Mouse (Mus musculus): Measurements from ENCODE around the gene Matn1.

Matn1 gene

GRCm38 (mm10) chr4:130944112-130944511 is at the start of gene Matn1:
TSS of gene Matn1 (plus strand) at chr4:130944385.
- DNase-seq (ENCODE audit: low read depth, low spot score): no peak

DNA sequence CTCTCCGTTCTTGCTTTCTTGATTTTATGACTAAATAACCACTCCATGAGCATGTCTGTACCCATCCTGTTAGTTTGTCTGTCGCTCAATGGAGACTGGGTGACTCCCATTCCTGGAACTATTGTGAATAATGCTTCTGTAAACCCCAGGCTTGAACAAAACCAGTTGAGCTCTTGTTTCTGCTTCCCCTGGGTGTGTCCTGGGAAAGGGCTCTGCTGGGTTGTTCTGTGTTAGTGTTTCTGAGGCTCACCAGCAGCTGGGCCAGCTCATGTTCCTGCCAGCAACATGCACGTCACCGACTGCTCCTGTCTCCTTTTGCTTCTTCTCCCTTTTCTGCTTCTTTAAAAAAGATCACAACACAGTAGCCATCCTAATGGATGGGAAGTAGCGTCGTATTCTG is 48.5 kb upstream of the Matn1 start:
- DNase-seq (ENCODE audit: low read depth, low spot score): no peak

DNA sequence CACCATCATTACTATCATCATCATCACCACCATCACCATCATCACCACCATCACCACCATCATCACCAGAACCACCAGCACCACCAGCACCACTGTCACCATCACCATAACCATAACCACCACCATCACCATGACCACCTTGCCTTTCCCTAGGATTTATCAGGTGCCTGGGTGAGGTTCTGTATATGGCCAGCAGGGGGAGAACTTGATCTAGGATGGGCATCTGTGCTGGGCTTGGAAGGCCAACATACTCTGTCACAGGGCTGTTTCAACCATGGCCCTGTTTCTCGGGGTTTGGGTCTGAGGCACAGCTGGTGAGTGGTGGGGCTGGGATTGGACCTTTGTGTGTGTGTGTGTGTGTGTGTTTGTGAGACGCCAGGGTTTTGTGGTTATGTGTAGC is 47.8 kb upstream of the Matn1 start:
- DNase-seq (ENCODE audit: low read depth, low spot score): no peak

GRCm38 (mm10) chr4:130899383-130899781 is 44.8 kb upstream of the Matn1 start:
- DNase-seq (ENCODE audit: low read depth, low spot score): no peak

DNA sequence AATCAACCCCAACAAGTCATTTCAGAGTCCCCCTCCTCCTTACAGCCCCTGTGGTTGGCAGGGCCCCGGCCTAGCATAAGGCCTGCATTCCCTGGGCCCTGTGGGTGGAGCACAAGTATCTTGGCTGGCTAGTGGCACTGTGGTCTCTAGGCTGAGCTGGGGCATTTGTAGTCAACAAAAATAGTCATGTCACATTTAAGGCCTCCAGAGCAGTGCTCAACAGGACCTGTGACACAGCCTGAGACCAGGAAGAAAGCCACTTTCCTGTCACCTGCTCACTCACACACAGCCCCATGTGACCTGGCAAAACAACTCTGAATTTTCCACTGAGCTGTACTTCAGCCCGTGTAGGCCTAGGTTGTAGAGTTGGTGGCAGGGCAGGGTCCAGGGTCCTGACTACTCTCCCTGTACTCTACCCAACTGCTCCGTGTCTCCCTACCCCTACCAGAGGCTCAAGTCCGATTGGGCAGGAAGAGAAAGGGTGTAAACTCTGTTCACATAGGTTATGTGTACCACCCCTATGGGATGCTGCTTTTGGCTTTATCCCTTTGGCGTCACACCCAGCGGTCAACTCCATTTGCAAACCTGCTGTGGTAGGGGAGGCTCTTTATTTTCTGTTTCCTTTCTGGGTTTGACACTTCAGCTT is 44.3 kb upstream of the Matn1 start:
- no peak for DNase-seq (ENCODE audit: low read depth, low spot score)

- DNase-seq (ENCODE audit: low read depth, low spot score): no peak
Measured at GRCm38 (mm10) chr4:130900746-130901145, 43.4 kb upstream of the Matn1 start.

DNA sequence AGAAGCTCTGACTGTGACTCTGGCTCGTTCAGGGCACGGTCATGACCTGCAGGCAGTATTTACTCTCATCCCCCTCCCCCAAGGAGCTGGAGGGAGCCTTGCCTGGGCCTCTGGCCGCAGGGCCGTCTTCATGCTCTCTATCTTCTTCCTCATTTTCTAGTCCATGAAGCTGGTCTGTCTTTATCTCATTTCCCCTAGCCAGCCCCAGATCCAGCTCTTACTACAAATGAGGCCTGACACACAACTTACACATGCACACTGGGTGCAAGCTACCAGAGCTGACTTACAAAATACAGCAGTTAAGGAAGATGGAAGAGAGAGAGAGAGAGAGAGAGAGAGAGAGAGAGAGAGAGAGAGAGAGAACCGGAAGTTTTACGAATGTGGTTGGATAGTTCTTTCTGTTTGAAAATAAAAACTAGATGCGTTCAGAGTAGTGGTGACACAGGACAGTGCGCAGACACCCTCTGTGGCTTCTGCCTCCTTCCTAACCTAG is 41.9 kb upstream of the Matn1 start:
- no peak for DNase-seq (ENCODE audit: low read depth, low spot score)

- DNase-seq (ENCODE audit: low read depth, low spot score): no peak
Measured at GRCm38 (mm10) chr4:130905025-130905424, 39.2 kb upstream of the Matn1 start.

- no peak for DNase-seq (ENCODE audit: low read depth, low spot score)
Measured at GRCm38 (mm10) chr4:130905882-130906281, 38.3 kb upstream of the Matn1 start.

GRCm38 (mm10) chr4:130906296-130906695 is 37.9 kb upstream of the Matn1 start:
- peak; percentile 49 for DNase-seq (ENCODE audit: low read depth, low spot score)

DNA sequence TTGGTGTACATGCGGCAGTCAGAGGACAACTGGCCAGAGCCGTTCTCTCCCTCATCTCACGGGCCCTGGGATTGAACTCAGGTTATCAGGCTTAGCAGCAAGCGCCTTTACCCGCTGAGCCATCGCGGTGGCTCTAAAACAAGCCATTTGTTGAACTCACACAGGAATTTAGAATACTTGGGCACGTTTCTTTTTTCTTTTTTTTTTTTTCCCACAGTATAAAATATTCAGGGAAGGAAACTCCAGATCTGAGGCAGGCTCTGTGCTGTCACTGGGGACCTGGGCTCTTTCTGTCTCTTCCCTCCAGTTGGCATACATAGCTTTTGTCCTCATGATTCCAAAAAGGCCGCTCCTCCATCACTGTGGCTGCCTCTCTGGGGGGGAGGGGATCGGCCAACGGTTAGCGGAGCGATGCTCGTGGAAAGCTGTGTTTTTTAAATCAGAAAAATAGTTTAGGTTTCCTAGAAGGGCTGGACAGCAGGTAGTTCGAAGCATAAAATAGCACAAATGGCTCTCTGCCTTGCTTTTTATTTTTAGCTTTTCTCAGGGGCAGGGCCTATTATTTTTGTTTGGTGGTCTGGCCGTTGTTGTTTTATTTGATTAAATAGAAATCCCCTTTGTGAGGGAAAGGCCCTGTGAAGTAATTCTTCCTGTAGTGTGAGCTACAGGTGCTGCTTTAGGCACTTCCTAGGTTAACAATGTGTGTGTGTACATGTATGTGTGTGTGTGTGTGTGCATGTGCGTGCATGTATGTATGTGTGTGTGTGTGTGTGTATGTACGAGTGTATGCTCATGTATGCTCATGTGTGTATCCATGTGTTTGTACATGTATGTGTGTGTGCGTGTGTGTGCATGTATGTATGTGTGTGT is 36.8 kb upstream of the Matn1 start:
- DNase-seq (ENCODE audit: low read depth, low spot score): no peak

DNA sequence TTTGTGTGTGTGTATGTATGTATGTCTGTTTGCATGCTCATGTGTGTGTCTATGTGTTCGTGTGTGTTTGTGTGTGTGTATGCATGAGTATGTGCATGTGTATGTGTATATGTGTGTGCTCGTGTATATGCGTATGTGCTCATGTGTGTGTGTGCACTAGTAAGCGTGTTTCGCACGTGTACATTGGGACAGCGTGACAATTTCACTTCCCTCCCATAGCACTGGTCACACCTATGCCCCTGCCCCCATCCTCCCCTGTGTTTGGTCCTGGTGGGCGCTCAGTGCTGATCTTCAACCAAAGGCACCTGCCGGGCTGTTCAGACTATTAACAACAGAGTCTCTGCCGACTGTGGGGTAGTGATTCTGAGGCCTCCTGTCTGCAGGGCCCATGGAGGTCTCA is 36.1 kb upstream of the Matn1 start:
- no peak for DNase-seq (ENCODE audit: low read depth, low spot score)

DNA sequence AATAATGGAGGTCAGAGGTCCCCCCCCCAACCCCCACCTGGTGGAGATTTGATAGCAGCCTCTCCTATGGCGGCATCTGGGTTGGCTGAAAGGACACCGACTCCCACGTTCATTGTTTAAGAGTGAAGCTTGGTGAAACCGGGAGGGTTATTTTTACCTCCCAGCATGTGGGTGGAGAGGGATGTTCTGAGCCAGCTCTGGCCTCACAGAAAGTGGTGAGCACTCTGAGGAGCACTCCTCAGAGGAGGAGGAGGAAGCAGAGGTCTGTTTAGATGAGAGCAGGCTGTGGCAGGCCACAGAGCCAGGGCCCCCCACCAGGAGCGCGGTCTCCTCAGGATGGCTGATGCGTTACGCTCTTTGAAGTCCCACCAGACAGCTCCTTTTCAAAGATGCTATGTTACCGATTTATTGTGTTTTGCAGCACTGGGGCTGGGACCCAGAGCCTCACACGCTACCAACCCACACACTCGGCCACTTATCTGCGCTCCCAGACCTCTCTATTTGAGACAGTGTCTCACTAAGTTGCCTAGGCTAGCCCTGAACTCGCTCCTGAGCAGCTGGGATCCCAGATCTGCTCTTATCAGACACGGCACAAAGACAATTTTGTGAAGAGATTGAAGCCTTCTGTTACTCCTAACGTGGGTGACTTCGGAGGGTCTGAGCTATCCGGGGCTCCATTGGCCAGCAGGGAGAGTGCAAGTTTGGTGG is 34.9 kb upstream of the Matn1 start:
- DNase-seq (ENCODE audit: low read depth, low spot score): peak; percentile 88

GRCm38 (mm10) chr4:130910666-130911065 is 33.5 kb upstream of the Matn1 start:
- no peak for DNase-seq (ENCODE audit: low read depth, low spot score)

GRCm38 (mm10) chr4:130912626-130913025 is 31.6 kb upstream of the Matn1 start:
- DNase-seq (ENCODE audit: low read depth, low spot score): no peak

DNA sequence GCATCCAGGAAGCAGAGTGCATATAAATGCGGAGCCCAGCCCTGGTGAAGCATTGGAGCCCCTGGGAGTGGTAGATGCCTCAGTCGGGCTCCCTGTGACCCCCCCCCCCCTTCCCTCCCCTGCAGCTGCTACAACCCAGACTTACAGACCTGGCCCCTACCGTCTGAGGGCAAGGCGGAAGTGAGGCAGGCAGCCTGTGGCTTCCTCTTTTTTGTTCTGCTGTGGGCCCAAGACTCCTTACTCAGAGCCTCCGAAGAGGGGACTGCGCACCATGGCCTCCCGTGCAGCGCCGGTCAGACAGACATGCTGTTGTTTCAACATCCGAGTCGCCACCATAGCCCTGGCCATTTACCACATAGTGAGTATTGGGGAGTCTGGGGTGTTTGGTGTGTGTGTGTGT is 31.1 kb upstream of the Matn1 start, which contains the start of gene Laptm5:
Gene Laptm5, plus strand, starts transcription at position 49 of the 400 bp plus-strand sequence.
- peak; percentile 29 for DNase-seq (ENCODE audit: low read depth, low spot score)

GRCm38 (mm10) chr4:130913511-130913910 is 30.7 kb upstream of the Matn1 start:
- DNase-seq (ENCODE audit: low read depth, low spot score): no peak

GRCm38 (mm10) chr4:130914011-130914410 is 30.2 kb upstream of the Matn1 start:
- DNase-seq (ENCODE audit: low read depth, low spot score): peak; percentile 46

- no peak for DNase-seq (ENCODE audit: low read depth, low spot score)
Measured at GRCm38 (mm10) chr4:130914527-130914926, 29.7 kb upstream of the Matn1 start.

DNA sequence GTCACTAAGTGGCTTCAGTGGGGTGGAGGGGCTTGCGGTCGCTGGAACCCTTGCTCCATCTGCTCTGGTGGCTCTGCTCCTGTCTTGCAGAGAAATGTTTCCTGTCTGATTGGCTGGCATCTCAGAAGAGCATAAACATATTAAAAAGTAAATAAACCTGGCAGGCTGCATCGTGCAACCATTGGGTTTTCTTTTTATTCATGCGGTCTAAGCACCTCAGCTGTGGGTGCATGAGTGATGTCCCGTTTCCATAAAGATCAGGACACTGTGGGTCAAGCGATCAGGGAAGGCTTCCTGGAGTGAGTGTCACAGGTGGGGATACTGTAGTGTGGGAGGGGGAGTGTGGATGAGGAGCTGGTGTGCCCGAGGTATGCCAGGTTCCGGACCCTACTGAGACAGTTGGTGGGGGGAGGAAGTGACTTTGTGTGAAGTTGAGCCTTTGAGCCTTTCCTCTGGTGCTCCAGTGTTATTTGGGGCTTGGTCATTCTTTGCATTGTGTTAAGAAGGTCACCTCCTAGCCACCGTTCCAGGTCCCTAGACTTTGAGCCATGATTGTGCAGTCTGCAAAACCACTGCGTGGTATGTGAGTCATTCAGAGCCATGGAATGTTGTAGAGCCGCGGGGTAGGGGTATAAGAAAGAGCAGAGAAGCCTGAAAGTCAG is 29.0 kb upstream of the Matn1 start:
- DNase-seq (ENCODE audit: low read depth, low spot score): no peak

GRCm38 (mm10) chr4:130915668-130916035 is 28.5 kb upstream of the Matn1 start:
- no peak for DNase-seq (ENCODE audit: low read depth, low spot score)

DNA sequence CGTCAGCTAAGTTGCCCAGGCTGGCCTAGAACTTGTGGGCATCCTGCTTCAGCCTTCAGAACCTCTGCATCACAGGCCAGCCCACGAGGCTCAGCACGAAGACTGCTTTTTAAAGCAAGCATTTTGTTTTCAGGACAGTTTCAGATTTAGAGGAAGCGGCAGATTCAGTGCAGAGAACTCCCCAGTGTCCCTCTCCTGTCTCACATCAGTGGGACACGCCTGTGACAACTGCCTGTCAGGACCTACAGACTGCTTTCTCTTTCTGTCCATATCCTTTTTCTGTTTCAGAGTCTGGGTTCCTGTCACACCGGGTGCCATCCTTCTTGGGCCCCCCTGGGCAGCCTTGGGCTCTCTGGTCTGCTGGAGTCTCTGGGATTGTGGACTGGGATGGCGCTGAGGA is 27.5 kb upstream of the Matn1 start:
- DNase-seq (ENCODE audit: low read depth, low spot score): no peak
